Mouse (Mus musculus): ENCODE data around the gene Hoxd9. TPM values are rescaled to one million over a fixed set of nuclear protein-coding genes. Genes with fewer than 3 reads are reported as not detected.

Hoxd9 gene
- total and polyA plus RNA-seq, 3 experiments, result not detected

GRCm38 (mm10) chr2:74680561-74681398 is 16.7 kb upstream of the Hoxd9 start:
- no peaks in the 10 kb centered on the region for H3K79me2 ChIP-seq (replicated peaks; ENCODE audit: control insufficient read depth, extremely low read depth, insufficient read depth, poor library complexity, severe bottlenecking)
- no peak overlapping the region for H3K27ac ChIP-seq (ENCODE audit: insufficient read depth, low read depth)
- TF ChIP-seq USF1 (IDR thresholded peaks at IDR 0.05; ENCODE audit: low read depth, low read length) (no peak), PAX5 (IDR thresholded peaks at IDR 0.05; ENCODE audit: low read length) (no peak), GABPA (IDR thresholded peaks at IDR 0.05; ENCODE audit: insufficient replicate concordance, low read depth, low read length) (no peak), SIN3A (IDR thresholded peaks at IDR 0.05; ENCODE audit: low read length) (no peak), CHD2 (IDR thresholded peaks at IDR 0.05; ENCODE audit: low read length) (no peak), MAZ (IDR thresholded peaks at IDR 0.05; ENCODE audit: low read depth, low read length) (no peak), MXI1 (IDR thresholded peaks at IDR 0.05; ENCODE audit: low read depth, low read length) (no peak), HCFC1 (IDR thresholded peaks at IDR 0.05; ENCODE audit: low read depth, low read length) (no peak), TCF12 (IDR thresholded peaks at IDR 0.05; ENCODE audit: low read depth, low read length) (no peak), ZMIZ1 (IDR thresholded peaks at IDR 0.05; ENCODE audit: low read depth, low read length) (no peak), USF2 (conservative IDR thresholded peaks at IDR 0.05; ENCODE audit: low read depth, low read length) (no peak), KAT2A (IDR thresholded peaks at IDR 0.05; ENCODE audit: insufficient replicate concordance, low read length) (no peak), POLR2AphosphoS2 (IDR thresholded peaks at IDR 0.05; ENCODE audit: low read depth, low read length) (no peak), SMC3 (IDR thresholded peaks at IDR 0.05; ENCODE audit: low read depth, low read length) (no peak), NRF1 (IDR thresholded peaks at IDR 0.05; ENCODE audit: low read depth, low read length) (no peak), EP300 (IDR thresholded peaks at IDR 0.05; ENCODE audit: low read length) (no peak), ETS1 (conservative IDR thresholded peaks at IDR 0.05; ENCODE audit: low read depth, low read length) (no peak)
- H3K36me3 ChIP-seq (replicated peaks in 1 of 2; ENCODE audit: control insufficient read depth in 1 of 2, insufficient read depth in 1 of 2, low read length in 1 of 2), result no peaks in the 10 kb centered on the region
- no peak for DNase-seq (ENCODE audit: extremely low read depth)
- in situ Hi-C loops (cut with MboI; ENCODE audit: low pct_ligation_motif_present, low pct_unique_long_range_greater_than_20kb, low sequenced_read_pairs) (loop anchor here (25.0 kb wide), 1 partner anchor 632 kb away; no protein-coding TSS in a partner anchor), dilution Hi-C loops (cut with MboI; ENCODE audit: extremely low pct_ligation_motif_present, extremely low pct_unique_long_range_greater_than_20kb, low sequenced_read_pairs) (no loop called here)
- H3K9ac ChIP-seq (ENCODE audit: insufficient read depth, low read depth), result no peak overlapping the region
- H3K9me3 ChIP-seq (replicated peaks; ENCODE audit: low read length), result peaks cover 27% of the 10 kb centered on the region
- H3K4me3 ChIP-seq (replicated peaks in 1 of 3; ENCODE audit: low read depth in 2 of 3, low read length in 2 of 3, poor library complexity in 1 of 3), result no peak overlapping the region
- no peaks in the 10 kb centered on the region for H3K27me3 ChIP-seq (replicated peaks)
- H3K4me2 ChIP-seq (ENCODE audit: insufficient read depth, low read depth, poor library complexity, severe bottlenecking), result no peak overlapping the region
- H3K4me1 ChIP-seq (ENCODE audit: control insufficient read depth in 1 of 2, insufficient read depth in 2 of 2), result no peaks in the 10 kb centered on the region

GRCm38 (mm10) chr2:74681594-74682531 is 15.7 kb upstream of the Hoxd9 start:
- no peaks in the 10 kb centered on the region for H3K79me2 ChIP-seq (replicated peaks; ENCODE audit: control insufficient read depth, extremely low read depth, insufficient read depth, poor library complexity, severe bottlenecking)
- in situ Hi-C loops (cut with MboI; ENCODE audit: low pct_ligation_motif_present, low pct_unique_long_range_greater_than_20kb, low sequenced_read_pairs), result loop anchor here (25.0 kb wide), 1 partner anchor 630 kb away; no protein-coding TSS in a partner anchor
- no peaks in the 10 kb centered on the region for H3K36me3 ChIP-seq (replicated peaks in 1 of 2; ENCODE audit: control insufficient read depth in 1 of 2, insufficient read depth in 1 of 2, low read length in 1 of 2)
- no peak overlapping the region for H3K4me2 ChIP-seq (ENCODE audit: insufficient read depth, low read depth, poor library complexity, severe bottlenecking)
- no peak for DNase-seq (ENCODE audit: extremely low read depth)
- H3K27me3 ChIP-seq (replicated peaks), result no peaks in the 10 kb centered on the region
- peaks cover 27% of the 10 kb centered on the region for H3K9me3 ChIP-seq (replicated peaks; ENCODE audit: low read length)
- H3K27ac ChIP-seq (ENCODE audit: insufficient read depth, low read depth), result no peak overlapping the region
- no peaks in the 10 kb centered on the region for H3K4me1 ChIP-seq (ENCODE audit: control insufficient read depth in 1 of 2, insufficient read depth in 2 of 2)
- H3K9ac ChIP-seq (ENCODE audit: insufficient read depth, low read depth), result no peak overlapping the region
- H3K4me3 ChIP-seq (replicated peaks in 1 of 3; ENCODE audit: low read depth in 2 of 3, low read length in 2 of 3, poor library complexity in 1 of 3), result no peak overlapping the region
- no peak for TF ChIP-seq TCF12 (IDR thresholded peaks at IDR 0.05; ENCODE audit: low read depth, low read length)
- TF ChIP-seq UBTF (IDR thresholded peaks at IDR 0.05; ENCODE audit: low read depth, low read length), result no peak
- no peak for TF ChIP-seq USF2 (conservative IDR thresholded peaks at IDR 0.05; ENCODE audit: low read depth, low read length)
- no peak for TF ChIP-seq ZKSCAN1 (IDR thresholded peaks at IDR 0.05; ENCODE audit: borderline replicate concordance, low read depth, low read length)
- no peak for TF ChIP-seq MAX (IDR thresholded peaks at IDR 0.05; ENCODE audit: low read length)
- TF ChIP-seq PAX5 (IDR thresholded peaks at IDR 0.05; ENCODE audit: low read length), result no peak
- TF ChIP-seq MXI1 (IDR thresholded peaks at IDR 0.05; ENCODE audit: low read depth, low read length), result no peak
- no peak for TF ChIP-seq USF1 (IDR thresholded peaks at IDR 0.05; ENCODE audit: low read depth, low read length)
- no peak for TF ChIP-seq ETS1 (conservative IDR thresholded peaks at IDR 0.05; ENCODE audit: low read depth, low read length)
- no peak for TF ChIP-seq ZMIZ1 (IDR thresholded peaks at IDR 0.05; ENCODE audit: low read depth, low read length)
- no peak for TF ChIP-seq MAFK (IDR thresholded peaks at IDR 0.05; ENCODE audit: insufficient replicate concordance, low read length)
- dilution Hi-C loops (cut with MboI; ENCODE audit: extremely low pct_ligation_motif_present, extremely low pct_unique_long_range_greater_than_20kb, low sequenced_read_pairs), result no loop called here

Data from CH12.LX (cell line).